Mouse (Mus musculus) G1E (cell line): ENCODE measurements around the gene Apba3. TPM values are rescaled to one million over a fixed set of nuclear protein-coding genes. Genes with fewer than 3 reads are reported as not detected.
A peak's percentile ranks its signal among the peaks of the same experiment; 100 is the strongest.

Experiments used
- ATAC-seq: 2 replicates; pipeline ENCODE4 v1.8.0; 2016; ENCODE audit warnings: mild to moderate bottlenecking; ENCODE audit not compliant: insufficient number of reproducible peaks, poor library complexity, low FRiP score, severe bottlenecking; ENCODE audit errors: extremely low read depth
- DNase-seq: peaks from one replicate; pipeline ENCODE4 v3.0.0; 2012; ENCODE audit warnings: low spot score
- H3K27me3 ChIP-seq: 2 replicates; pipeline ENCODE4 v1.6.1; 2012; ENCODE audit warnings: mild to moderate bottlenecking, low read length, inconsistent platforms; ENCODE audit not compliant: insufficient read depth
- H3K36me3 ChIP-seq: replicated peaks from 2 replicates; pipeline ENCODE3; 2012; ENCODE audit warnings: mild to moderate bottlenecking, inconsistent platforms
- H3K4me1 ChIP-seq: 2 replicates; pipeline ENCODE4 v1.6.1; 2012; ENCODE audit warnings: low read depth, low read length, inconsistent platforms, mixed read lengths; ENCODE audit not compliant: insufficient read depth
- H3K4me3 ChIP-seq: 2 replicates; pipeline ENCODE4 v1.5.1; 2012; ENCODE audit warnings: low read depth, mild to moderate bottlenecking, inconsistent platforms, low read length, moderate library complexity, mixed read lengths
- H3K9me3 ChIP-seq: replicated peaks from 2 replicates; pipeline ENCODE4 v1.6.1; 2012; ENCODE audit warnings: inconsistent platforms
- CTCF ChIP-seq: IDR thresholded peaks from 2 replicates; pipeline ENCODE4 v1.5.1; 2012; ENCODE audit warnings: low read depth, low read length, inconsistent platforms, mixed read lengths
- GATA1 ChIP-seq: IDR thresholded peaks from 2 replicates; pipeline ENCODE4 v1.6.1; 2012; ENCODE audit warnings: borderline replicate concordance, low read length, inconsistent platforms, mixed read lengths
- GATA2 ChIP-seq: IDR thresholded peaks from 2 replicates; pipeline ENCODE4 v1.6.1; 2012; ENCODE audit warnings: low read depth, low read length, inconsistent platforms, borderline replicate concordance
- POLR2AphosphoS5 ChIP-seq: IDR thresholded peaks from 2 replicates; pipeline ENCODE4 v1.6.1; 2012; ENCODE audit warnings: low read depth, low read length, inconsistent platforms; ENCODE audit not compliant: insufficient replicate concordance
- TAL1 ChIP-seq: conservative IDR thresholded peaks from 2 replicates; pipeline ENCODE4 v1.6.1; 2012; ENCODE audit warnings: low read depth, low read length, inconsistent platforms, mixed read lengths
- polyA plus RNA-seq: library from polyadenylated mRNA; stranded (reverse); fragments of >175 nt; gene quantifications from 2 replicates; pipeline ENCODE4 v1.2.3, GENCODE M21; 2012
- total RNA-seq, 2 experiments: library from RNA; stranded (forward) in 1 of 2; stranded (reverse) in 1 of 2; fragments of 200-1000 nt in 1 of 2; fragments of >200 nt in 1 of 2; fragmentation: Nextera tagmentation in 1 of 2; gene quantifications; 2 replicates each; pipeline ENCODE4 v1.2.3; 2014 to 2017

The Apba3 gene
- total and polyA plus RNA-seq, 3 experiments: 27.9 to 113 (median 44.6) TPM

DNA sequence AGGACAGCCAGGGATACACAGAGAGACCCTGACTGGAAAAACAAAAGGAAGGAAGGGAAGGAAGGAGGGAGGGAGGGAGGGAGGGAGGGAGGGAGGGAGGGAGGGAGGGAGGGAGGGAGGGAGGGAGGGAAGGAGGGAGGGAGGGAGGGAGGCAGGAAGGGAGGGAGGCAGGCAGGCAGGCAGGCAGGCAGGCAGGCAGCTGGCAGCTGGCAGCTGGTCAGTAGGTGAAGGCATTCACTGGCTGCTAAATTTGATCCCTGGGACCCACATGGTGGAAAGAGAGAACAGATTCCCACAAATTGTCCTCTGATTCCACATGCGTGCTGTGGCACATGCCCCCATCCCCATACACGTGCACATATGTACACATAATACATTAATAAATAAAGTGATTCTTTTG is 28.1 kb upstream of the Apba3 start:
- no peaks in the 10 kb centered on the region for H3K9me3 ChIP-seq
- DNase-seq: no peak
- TF ChIP-seq CTCF: no peak
- no peak for TF ChIP-seq TAL1
- H3K4me3 ChIP-seq: no peak overlapping the region
- no peak for ATAC-seq
- H3K27me3 ChIP-seq: peaks cover 42% of the 10 kb centered on the region
- H3K4me1 ChIP-seq: peaks cover 21% of the 10 kb centered on the region
- H3K36me3 ChIP-seq: peaks cover 14% of the 10 kb centered on the region

DNA sequence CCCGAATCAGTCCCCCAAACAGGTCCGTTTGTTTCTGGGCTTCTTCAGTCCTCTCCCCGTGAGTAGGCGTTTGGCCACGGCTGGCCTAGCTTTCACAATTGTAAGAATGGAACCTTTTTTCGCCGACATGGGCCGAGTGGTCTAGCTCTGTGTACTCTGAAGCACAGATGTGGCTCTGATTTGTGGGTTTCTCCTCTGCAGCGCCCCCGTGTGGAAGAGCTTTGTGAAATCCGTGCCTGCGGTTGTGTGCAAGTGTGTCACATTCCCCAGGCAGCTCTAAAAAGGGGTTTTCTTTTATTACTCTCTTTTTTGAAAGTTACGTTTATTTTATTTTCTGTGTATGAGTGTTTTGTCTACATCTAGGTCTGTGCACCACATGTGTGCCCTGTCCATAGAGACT is 25.9 kb upstream of the Apba3 start:
- H3K4me1 ChIP-seq: peaks cover 31% of the 10 kb centered on the region
- peaks cover 63% of the 10 kb centered on the region for H3K27me3 ChIP-seq

DNA sequence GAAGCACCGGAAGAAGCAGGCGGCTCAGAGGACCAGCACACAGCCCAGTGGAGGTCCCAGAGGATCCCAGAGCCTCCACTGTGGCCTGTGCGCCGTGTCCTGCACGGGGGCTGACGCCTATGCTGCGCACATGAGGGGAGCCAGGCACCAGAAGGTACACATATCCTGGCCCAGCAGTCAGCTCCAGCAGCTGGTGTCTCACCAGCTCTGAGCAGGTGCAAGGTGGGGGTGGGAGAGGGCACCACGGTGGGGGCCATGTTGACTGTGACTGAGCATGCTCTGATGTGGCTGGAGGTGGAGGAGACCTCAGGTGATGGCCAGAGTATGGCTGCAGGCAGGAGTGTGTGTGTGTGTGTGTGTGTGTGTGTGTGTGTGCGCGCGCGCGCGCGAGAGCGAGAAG is 24.7 kb upstream of the Apba3 start:
- H3K27me3 ChIP-seq: peaks cover 71% of the 10 kb centered on the region
- no peaks in the 10 kb centered on the region for H3K36me3 ChIP-seq
- peaks cover 33% of the 10 kb centered on the region for H3K4me1 ChIP-seq
- no peaks in the 10 kb centered on the region for H3K9me3 ChIP-seq
- no peak overlapping the region for H3K4me3 ChIP-seq
- DNase-seq (no peak), ATAC-seq (no peak)
- no peak for TF ChIP-seq GATA1
- TF ChIP-seq POLR2AphosphoS5: no peak
- TF ChIP-seq GATA2: no peak
- TF ChIP-seq TAL1: no peak

More for the DNA sequence above, 25.9 kb upstream of the Apba3 start:
- Histone ChIP-seq H3K36me3 (peaks cover under 1% of the 10 kb centered on the region), H3K9me3 (no peaks in the 10 kb centered on the region), H3K4me3 (no peak overlapping the region)
- ATAC-seq (no peak), DNase-seq (no peak)
- no peak for TF ChIP-seq GATA1
- peak; percentile 19; the same call in 1 of the 2 replicates for TF ChIP-seq CTCF
- no peak for TF ChIP-seq TAL1
- TF ChIP-seq POLR2AphosphoS5: no peak

DNA sequence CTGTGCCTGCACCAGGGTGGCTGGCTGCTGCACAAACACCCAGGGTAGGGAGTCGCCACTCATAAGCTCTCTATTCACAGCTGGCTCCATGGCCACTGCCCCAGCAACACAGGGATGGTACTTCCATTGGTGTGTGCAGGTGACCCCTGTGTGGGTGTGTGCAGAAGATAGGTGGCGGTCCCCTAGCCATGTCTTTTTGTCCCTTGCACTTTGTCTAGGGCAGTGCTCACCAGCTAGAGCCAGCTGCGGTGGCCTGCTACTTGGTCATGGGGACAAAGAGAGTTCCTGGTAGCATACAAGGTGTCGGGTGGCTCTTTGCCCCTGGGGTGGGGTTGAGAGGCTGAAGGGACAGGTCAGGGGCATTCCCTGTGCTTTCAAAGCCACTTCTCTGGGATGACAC is 22.6 kb upstream of the Apba3 start:
- DNase-seq: no peak
- Histone ChIP-seq H3K9me3 (no peaks in the 10 kb centered on the region), H3K4me3 (0 out of 2 replicates have a peak overlapping the region, but pooled peaks have one; percentile 2), H3K36me3 (no peaks in the 10 kb centered on the region), H3K27me3 (peaks cover 85% of the 10 kb centered on the region), H3K4me1 (peaks cover 23% of the 10 kb centered on the region)
- ATAC-seq: no peak
- TF ChIP-seq CTCF: no peak
- no peak for TF ChIP-seq POLR2AphosphoS5
- no peak for TF ChIP-seq GATA2
- no peak for TF ChIP-seq TAL1
- no peak for TF ChIP-seq GATA1

DNA sequence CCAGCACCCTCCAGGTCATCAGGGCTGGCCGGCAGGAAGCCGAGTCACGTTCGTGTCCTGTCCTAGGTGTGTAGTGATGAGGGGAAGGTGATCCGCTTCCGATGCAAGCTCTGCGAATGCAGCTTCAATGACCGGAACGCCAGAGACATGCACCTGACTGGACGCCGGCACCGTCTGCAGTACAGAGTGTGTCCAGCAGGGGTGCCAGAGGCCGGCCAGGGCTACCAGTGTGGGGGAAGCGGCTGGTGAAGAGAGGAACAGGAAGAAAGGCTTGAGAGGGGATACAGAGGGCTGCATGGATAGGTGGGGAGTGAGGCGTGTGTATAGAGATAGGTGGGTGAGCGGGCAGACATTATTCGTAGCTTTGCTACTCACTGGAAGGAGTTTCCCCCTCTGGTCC is 22.2 kb upstream of the Apba3 start:
- Histone ChIP-seq H3K36me3 (no peaks in the 10 kb centered on the region), H3K9me3 (no peaks in the 10 kb centered on the region), H3K4me3 (0 out of 2 replicates have a peak overlapping the region, but pooled peaks have one; percentile 2), H3K27me3 (peaks cover 86% of the 10 kb centered on the region), H3K4me1 (peaks cover 25% of the 10 kb centered on the region)
- ATAC-seq (peak; percentile 67; the same call in 1 of the 2 replicates), DNase-seq (peak; percentile 73)
- TF ChIP-seq CTCF (peak; percentile 91), GATA1 (no peak)

DNA sequence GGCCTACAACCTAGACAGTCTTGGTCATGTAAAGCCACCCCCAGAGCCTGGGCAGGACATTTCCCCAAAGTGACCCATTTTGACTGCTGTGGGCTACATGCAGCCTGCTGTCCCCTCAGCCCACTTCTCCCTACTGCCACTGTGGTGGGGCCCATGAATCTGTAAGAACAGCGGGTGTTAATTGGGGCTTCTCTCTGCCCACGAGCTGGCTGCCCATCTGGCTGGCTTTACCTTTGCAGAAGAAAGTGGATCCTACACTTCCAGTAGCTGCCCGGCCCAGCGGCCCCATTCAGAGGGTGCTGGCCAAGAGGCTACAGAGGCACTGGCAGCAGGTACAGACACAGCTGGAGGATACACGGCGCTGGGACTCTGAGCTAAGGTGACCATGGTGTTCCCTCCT is 21.6 kb upstream of the Apba3 start:
- Histone ChIP-seq H3K9me3 (no peaks in the 10 kb centered on the region), H3K36me3 (no peaks in the 10 kb centered on the region), H3K4me3 (no peak overlapping the region), H3K4me1 (peaks cover 27% of the 10 kb centered on the region), H3K27me3 (peaks cover 86% of the 10 kb centered on the region)
- DNase-seq: no peak
- no peak for ATAC-seq
- TF ChIP-seq GATA1: no peak
- TF ChIP-seq TAL1: no peak
- no peak for TF ChIP-seq CTCF
- TF ChIP-seq GATA2: no peak

DNA sequence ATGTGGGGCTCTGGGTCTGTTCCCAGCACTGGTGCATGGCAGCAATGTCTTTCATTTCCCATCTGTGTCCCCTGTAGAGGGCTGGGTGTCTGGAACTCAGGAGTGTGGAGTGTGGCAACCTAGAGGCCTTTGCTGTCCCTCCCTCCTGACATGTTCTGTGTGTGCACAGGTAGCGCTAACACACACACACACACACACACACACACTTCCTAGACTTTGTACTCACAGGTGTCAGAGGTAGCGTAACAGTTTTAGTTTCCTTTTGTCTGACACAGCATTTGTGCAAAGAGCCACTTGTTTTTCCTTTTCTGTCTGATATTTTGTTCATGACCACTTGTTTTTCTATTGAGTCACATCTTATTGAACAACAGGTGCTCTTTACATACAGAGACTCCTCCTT is 19.0 kb upstream of the Apba3 start:
- Histone ChIP-seq H3K9me3 (no peaks in the 10 kb centered on the region), H3K4me3 (no peak overlapping the region), H3K27me3 (peaks cover 90% of the 10 kb centered on the region), H3K36me3 (no peaks in the 10 kb centered on the region), H3K4me1 (peaks cover 29% of the 10 kb centered on the region)
- DNase-seq (no peak), ATAC-seq (no peak)
- TF ChIP-seq GATA2 (no peak), CTCF (no peak), GATA1 (no peak), TAL1 (no peak), POLR2AphosphoS5 (no peak)
